Mouse (Mus musculus) retina, embryonic 14.5 days (tissue): ENCODE results near the gene Rsad2.

Source experiments
- DNase-seq: peaks from one replicate; pipeline ENCODE4 v3.0.0-alpha.2; 2015; ENCODE audit warnings: low spot score

Gene Rsad2

DNA sequence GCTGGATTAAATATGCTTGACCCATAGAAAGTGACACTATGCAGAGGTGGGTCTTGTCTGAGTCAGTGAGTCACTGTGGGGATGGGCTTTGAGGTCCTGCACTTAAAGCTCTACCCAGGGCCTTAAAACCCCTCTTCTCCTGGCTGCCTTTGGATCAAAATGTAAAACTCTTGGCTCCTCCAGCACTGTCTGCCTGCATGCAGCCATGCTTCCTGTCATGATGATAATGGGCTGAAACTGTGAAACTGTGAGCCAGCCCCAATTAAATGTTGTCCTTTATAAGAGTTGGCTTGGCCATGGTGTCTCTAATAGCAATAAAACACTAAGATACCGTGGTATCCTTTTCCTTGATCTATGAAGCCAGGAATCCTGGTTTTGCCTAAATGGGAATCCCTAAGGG is 55.0 kb downstream of the Rsad2 start:
- DNase-seq = no peak

DNA sequence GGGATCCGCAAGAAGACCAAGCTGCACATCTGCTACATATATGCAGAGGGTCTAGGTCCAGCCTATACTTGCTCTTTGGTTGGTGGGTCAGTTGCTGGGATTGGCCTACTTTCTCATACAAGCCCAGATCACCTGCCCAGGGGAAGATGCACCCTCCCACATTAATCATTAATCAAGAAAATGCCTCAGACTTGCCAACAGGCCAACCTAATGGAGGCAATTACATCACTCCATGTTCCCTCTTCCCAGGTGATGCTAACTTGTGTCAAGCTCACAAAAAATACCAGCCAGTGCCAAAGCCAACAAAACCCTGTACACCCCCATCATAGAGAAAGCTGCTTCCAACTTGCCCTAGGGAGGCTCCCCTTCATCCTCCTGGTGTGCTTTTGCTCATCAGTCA is 55.5 kb downstream of the Rsad2 start:
- no peak for DNase-seq

DNA sequence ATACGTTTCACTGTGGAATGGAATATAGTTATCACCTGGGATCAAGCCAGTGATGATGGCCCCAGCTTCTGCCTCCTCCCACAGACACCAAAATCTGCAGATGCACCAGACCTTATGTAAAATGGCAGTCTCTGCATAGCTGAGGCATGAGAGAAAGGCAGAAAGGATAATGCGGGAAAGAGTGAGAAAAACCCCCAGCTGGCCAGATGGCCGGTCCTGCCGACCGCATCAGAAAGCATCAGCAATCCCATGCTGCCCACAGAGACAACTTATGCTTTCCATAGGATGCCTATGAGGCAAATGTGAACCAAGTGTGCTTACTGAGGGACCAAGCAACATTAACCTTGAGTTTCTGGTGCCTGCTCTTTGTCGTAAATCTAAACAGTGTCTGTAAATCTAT is 56.9 kb downstream of the Rsad2 start:
- DNase-seq = no peak

DNA sequence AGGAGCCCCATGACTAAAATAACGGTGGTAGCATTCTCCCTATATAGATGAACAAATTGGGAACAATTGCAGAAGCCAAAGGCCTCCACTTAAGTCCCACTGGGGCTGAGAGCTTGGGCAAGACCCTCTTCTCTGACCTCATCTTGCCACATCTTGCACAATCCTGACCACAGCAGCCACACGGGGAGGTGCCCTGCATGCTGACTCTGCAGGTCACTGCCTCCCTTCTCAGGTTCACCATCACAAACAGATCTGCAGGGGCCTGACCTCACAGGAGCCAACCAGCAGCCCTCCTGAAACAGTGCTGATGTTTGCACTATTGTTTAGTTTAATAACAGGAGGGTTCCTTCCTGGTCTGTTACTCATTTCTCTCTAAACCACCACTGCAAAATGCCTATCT is 57.7 kb downstream of the Rsad2 start:
- DNase-seq = no peak

DNA sequence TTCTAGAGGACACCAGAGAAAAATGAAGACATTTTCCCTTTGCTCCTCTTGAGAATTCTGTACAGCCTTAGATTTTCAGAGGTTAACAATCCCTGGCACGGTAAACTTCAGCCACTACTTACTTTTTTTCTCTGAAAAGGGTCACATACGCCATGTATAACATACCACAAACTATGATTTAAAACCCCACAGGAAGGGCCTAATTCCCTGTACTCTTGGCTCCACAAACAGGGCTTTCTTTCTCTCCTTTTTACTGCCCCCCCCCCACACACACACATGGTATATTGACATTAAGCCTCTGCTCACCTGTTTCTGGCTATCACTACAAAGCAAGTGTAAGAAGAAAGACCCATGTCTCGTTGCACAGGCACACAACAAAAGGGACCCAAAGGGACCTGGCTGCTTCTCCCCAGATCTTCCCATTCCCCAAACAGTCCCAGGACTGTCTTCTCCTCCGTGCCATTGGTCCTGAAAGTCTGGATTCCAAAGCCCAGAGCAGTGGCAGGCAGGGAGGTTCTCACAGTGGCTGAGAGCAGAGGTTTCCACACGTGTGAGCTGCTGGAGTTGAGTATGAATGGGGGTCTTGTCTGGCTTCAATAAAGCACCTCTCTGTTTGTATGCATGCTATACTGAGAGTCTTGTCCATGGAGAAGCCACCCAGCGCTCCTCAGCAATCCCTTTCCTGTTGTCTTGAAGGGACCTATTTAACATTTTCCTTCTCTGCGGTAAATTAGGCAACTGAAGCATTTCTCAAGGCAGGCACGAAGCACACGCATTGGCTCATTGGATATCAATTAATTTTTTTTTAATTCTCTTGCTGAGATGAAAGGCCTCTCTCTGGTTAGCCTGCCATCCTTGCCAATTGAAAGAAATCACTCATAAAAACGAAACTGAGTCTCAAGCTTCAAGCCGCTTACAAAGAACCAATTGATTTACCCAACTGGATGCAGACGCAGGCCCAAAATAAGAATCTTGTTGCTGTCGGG is 61.5 kb downstream of the Rsad2 start:
- DNase-seq = no peak

DNA sequence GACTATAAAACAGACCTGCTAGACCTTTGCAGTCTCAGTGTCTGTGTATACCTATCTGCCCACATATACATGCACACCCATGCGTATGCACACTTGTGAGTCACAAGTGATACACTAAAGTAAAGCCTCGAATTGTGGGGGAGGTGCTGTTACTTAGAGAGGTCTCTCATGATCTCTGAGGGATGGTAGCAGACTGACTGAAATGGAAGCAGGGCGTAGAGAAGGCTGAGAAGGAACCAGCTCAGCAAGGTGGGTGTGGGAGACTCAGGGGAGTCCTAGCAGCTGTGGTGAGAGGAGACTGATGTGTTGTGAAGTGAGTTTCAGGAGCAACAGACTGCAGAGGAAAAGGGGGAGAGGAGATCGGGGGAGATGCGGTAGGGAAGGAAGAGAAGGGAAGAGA is 63.0 kb downstream of the Rsad2 start:
- no peak for DNase-seq
